Mouse (Mus musculus) bone marrow macrophage, adult 2 months (primary cell): ENCODE measurements around the gene Megf11.

Source experiments
- CTCF ChIP-seq: IDR thresholded peaks from 2 replicates; pipeline ENCODE4 v1.5.1; 2012; ENCODE audit warnings: low read depth, mild to moderate bottlenecking, low read length, moderate library complexity
- POLR2A ChIP-seq: IDR thresholded peaks from 2 replicates; pipeline ENCODE4 v1.6.1; 2012; ENCODE audit warnings: mild to moderate bottlenecking, low read depth, low read length, borderline replicate concordance

GRCm38 (mm10) chr9:64695266-64695665 lies 309.8 kb downstream of the Megf11 start:
- TF ChIP-seq POLR2A, result no peak
- no peak for TF ChIP-seq CTCF
